10 mouse cellular contexts compared by ENCODE assay signal in genomic region chr11:116440408-116441068, GRCm38 (mm10). TPM values are rescaled to one million over a fixed set of nuclear protein-coding genes. Genes with fewer than 3 reads are reported as not detected.
DNase-seq lines count a peak whose midpoint lies in the region; ATAC-seq and TF ChIP-seq lines count a peak whose summit lies in the region.
"Had no signal": no experiment of that assay in that cellular context is flagged by ENCODE, and none has a peak within 500 bp of the region (broad histone marks: within the 10 kb centered on the region; RNA-seq: fewer than 3 reads in every experiment).

No protein-coding gene starts in this region.

- no peak overlapping the region for H3K4me2 ChIP-seq in kidney, embryonic 14.5 days (replicated peaks; ENCODE audit: low read depth, low read length)
- H3K4me2 ChIP-seq in kidney, embryonic 15.5 days, result no peak overlapping the region

- H3K9ac ChIP-seq in kidney, embryonic 14.5 days (ENCODE audit: low read depth, low read length), result no peak overlapping the region
- no peak overlapping the region for H3K9ac ChIP-seq in MEL (ENCODE audit: control insufficient read depth, low read depth, low read length, poor library complexity, severe bottlenecking)
- H3K9ac ChIP-seq in kidney, embryonic 15.5 days, result no peak overlapping the region

- TF ChIP-seq CTCF in kidney, adult 2 months (conservative IDR thresholded peaks at IDR 0.05; ENCODE audit: insufficient read depth, insufficient read length, low read depth, low read length), result no peak
- no peak for TF ChIP-seq CTCF in MEL (IDR thresholded peaks at IDR 0.05 in 2 of 3, conservative IDR thresholded peaks at IDR 0.05 in 1 of 3; ENCODE audit: control insufficient read depth in 1 of 3, insufficient read depth in 1 of 3, low read depth in 2 of 3, low read length in 3 of 3, poor library complexity in 1 of 3, severe bottlenecking in 1 of 3)

- no peak for TF ChIP-seq RAD21 in MEL (IDR thresholded peaks at IDR 0.05; ENCODE audit: low read depth, low read length)

- no peaks in the 10 kb centered on the region for H3K9me3 ChIP-seq in kidney, embryonic 14.5 days (ENCODE audit: control insufficient read depth, low read length)
- H3K9me3 ChIP-seq in MEL (replicated peaks; ENCODE audit: insufficient read depth, low read length), result no peaks in the 10 kb centered on the region
- no peaks in the 10 kb centered on the region for H3K9me3 ChIP-seq in kidney, embryonic 15.5 days (replicated peaks)

- H3K4me3 ChIP-seq in kidney, adult 2 months (ENCODE audit: insufficient read depth, low read depth, low read length), result no peak overlapping the region
- H3K4me3 ChIP-seq in kidney, embryonic 14.5 days (ENCODE audit: low read length), result no peak overlapping the region
- H3K4me3 ChIP-seq in MEL (ENCODE audit: control insufficient read depth in 1 of 2, insufficient read depth in 1 of 2, low read depth in 2 of 2, low read length in 2 of 2), result no peak overlapping the region
- H3K4me3 ChIP-seq in kidney, embryonic 15.5 days (replicated peaks), result no peak overlapping the region

- WGBS in kidney, adult 2 months, result 47% methylated on average over 7 of the region's 7 CpGs
- 64% methylated on average over 7 of the region's 7 CpGs for WGBS in kidney, embryonic 14.5 days
- WGBS in kidney, embryonic 15.5 days, result 68% methylated on average over 7 of the region's 7 CpGs

- no peaks in the 10 kb centered on the region; the same call in 1 of the 2 replicates for H3K79me2 ChIP-seq in MEL (ENCODE audit: control insufficient read depth, insufficient read depth, low read length, poor library complexity)

- H3K27ac ChIP-seq in kidney, adult 2 months (ENCODE audit: insufficient read depth, low read depth, low read length), result no peak overlapping the region
- no peak overlapping the region for H3K27ac ChIP-seq in kidney, embryonic 14.5 days (ENCODE audit: low read depth, low read length)
- no peak overlapping the region for H3K27ac ChIP-seq in MEL (ENCODE audit: control insufficient read depth, low read depth, low read length)
- H3K27ac ChIP-seq in kidney, embryonic 15.5 days, result peak overlapping the region; percentile 47

- no peak for TF ChIP-seq EP300 in MEL (IDR thresholded peaks at IDR 0.05; ENCODE audit: low read depth in 1 of 2, low read length in 2 of 2)

- H3K36me3 ChIP-seq in kidney, adult 2 months (ENCODE audit: control insufficient read depth, insufficient read depth, low read length), result no peaks in the 10 kb centered on the region; the same call in 1 of the 2 replicates
- H3K36me3 ChIP-seq in kidney, embryonic 14.5 days (ENCODE audit: control insufficient read depth, insufficient read depth, low read length), result peaks cover 29% of the 10 kb centered on the region
- H3K36me3 ChIP-seq in MEL (ENCODE audit: control insufficient read depth in 1 of 2, insufficient read depth in 2 of 2, low read length in 2 of 2), result peaks cover 0 to 19% of the 10 kb centered on the region in 2 experiments; a peak in 3 of 4 replicates
- peaks cover 34% of the 10 kb centered on the region for H3K36me3 ChIP-seq in kidney, embryonic 15.5 days

- DNase-seq in kidney, adult 2 months, result peak; percentile 51
- DNase-seq in MEL (ENCODE audit: low read depth, low spot score), result peak; percentile 53
- DNase-seq in gastrocnemius, postnatal 10 days, result peak; percentile 44
- no peak for DNase-seq in left cerebral cortex, adult 11 months (ENCODE audit: low spot score)
- no peak for DNase-seq in layer of hippocampus, adult 9-11 months
- DNase-seq: cerebellum, adult 11 months had no signal

- no peak for TF ChIP-seq POLR2A in kidney, adult 2 months (IDR thresholded peaks at IDR 0.05; ENCODE audit: low read depth, low read length)
- TF ChIP-seq POLR2A in MEL (IDR thresholded peaks at IDR 0.05; ENCODE audit: control insufficient read depth in 1 of 2, insufficient read depth in 1 of 2, low read depth in 1 of 2, low read length in 2 of 2, poor library complexity in 1 of 2), result no peak

- H3K27me3 ChIP-seq in kidney, adult 2 months (replicated peaks; ENCODE audit: control insufficient read depth, insufficient read depth, low read length), result no peaks in the 10 kb centered on the region
- H3K27me3 ChIP-seq in kidney, embryonic 14.5 days (ENCODE audit: control insufficient read depth, insufficient read depth, low read length), result no peaks in the 10 kb centered on the region
- H3K27me3 ChIP-seq in MEL (ENCODE audit: control insufficient read depth in 1 of 2, insufficient read depth in 2 of 2, low read length in 2 of 2), result no peaks in the 10 kb centered on the region
- no peaks in the 10 kb centered on the region for H3K27me3 ChIP-seq in kidney, embryonic 15.5 days
- H3K27me3 ChIP-seq: Patski had no signal

- ATAC-seq in kidney, embryonic 14.5 days (ENCODE audit: low FRiP score, low TSS enrichment), result no peak
- no peak for ATAC-seq in kidney, embryonic 15.5 days (replicated peaks; ENCODE audit: low FRiP score)
- ATAC-seq: midbrain, embryonic 16.5 days; Patski had no signal

- H3K4me1 ChIP-seq in kidney, adult 2 months (ENCODE audit: control insufficient read depth, insufficient read depth, low read length), result peaks cover 19% of the 10 kb centered on the region
- peaks cover 29% of the 10 kb centered on the region for H3K4me1 ChIP-seq in kidney, embryonic 14.5 days (ENCODE audit: control insufficient read depth, insufficient read depth, low read length)
- H3K4me1 ChIP-seq in MEL (ENCODE audit: control insufficient read depth in 1 of 2, insufficient read depth in 2 of 2, low read length in 2 of 2), result peaks cover 12 to 24% of the 10 kb centered on the region in 2 experiments
- peaks cover 66% of the 10 kb centered on the region for H3K4me1 ChIP-seq in kidney, embryonic 15.5 days

TF ChIP-seq in MEL, 35 proteins besides CTCF, POLR2A, EP300 and RAD21:
- TF ChIP-seq TAL1 (IDR thresholded peaks at IDR 0.05; ENCODE audit: low read length), result no peak
- no peak for TF ChIP-seq ZC3H11A (IDR thresholded peaks at IDR 0.05; ENCODE audit: low read depth, low read length)
- no peak for TF ChIP-seq TCF12 (IDR thresholded peaks at IDR 0.05; ENCODE audit: low read depth, low read length)
- peak; percentile 61; the same call in 1 of the 2 replicates for TF ChIP-seq POLR2AphosphoS2 (IDR thresholded peaks at IDR 0.05; ENCODE audit: low read length)

RNA-seq across cellular contexts. Expression of gene Ubald2, which starts 6.6 kb away (rescaled TPM):
- polyA plus RNA-seq in kidney, adult 2 months (2012; rRNA removed), result 195 and 211 TPM in 2 replicates
- 79.7 and 80.8 TPM in 2 replicates for polyA plus RNA-seq in kidney, embryonic 14.5 days (2014; fragmentation: Nextera tagmentation; extraction: Ambion mirVana)
- total RNA-seq in MEL (2012; rRNA removed), result 56.8 and 66.2 TPM in 2 replicates
- 10 to 100 TPM in 1 of 2 experiments, not detected in 1; 77.7 TPM for polyA plus RNA-seq in MEL (2012; ENCODE audit: insufficient read depth in 1 of 2, insufficient read length in 2 of 2, low read depth in 1 of 2, low replicate concordance in 2 of 2, missing spikeins in 1 of 2)
- 10 to 100 TPM; 48.1 to 54.4 TPM for total RNA-seq in gastrocnemius, postnatal 10 days (2021)
- 45.7 and 58.1 TPM in 2 replicates for polyA plus RNA-seq in kidney, embryonic 15.5 days (2015; fragmentation: Nextera tagmentation; extraction: Ambion mirVana)

RNA-seq across cellular contexts. Expression of gene Qrich2, which starts 25.5 kb away (rescaled TPM):
- 0.08 and 0.24 TPM in 2 replicates for polyA plus RNA-seq in kidney, adult 2 months (2012; rRNA removed)
- 0.34 and 0.39 TPM in 2 replicates for polyA plus RNA-seq in kidney, embryonic 14.5 days (2014; fragmentation: Nextera tagmentation; extraction: Ambion mirVana)
- not detected in 2 replicates for total RNA-seq in MEL (2012; rRNA removed)
- under 1 TPM in 1 of 2 experiments, not detected in 1; 0.11 TPM for polyA plus RNA-seq in MEL (2012; ENCODE audit: insufficient read depth in 1 of 2, insufficient read length in 2 of 2, low read depth in 1 of 2, low replicate concordance in 2 of 2, missing spikeins in 1 of 2)
- total RNA-seq in gastrocnemius, postnatal 10 days (2021), result not detected
- polyA plus RNA-seq in kidney, embryonic 15.5 days (2015; fragmentation: Nextera tagmentation; extraction: Ambion mirVana), result 0.14 and 0.30 TPM in 2 replicates

RNA-seq across cellular contexts. Expression of gene Rnf157, which starts 27.7 kb away (rescaled TPM):
- polyA plus RNA-seq in kidney, adult 2 months (2012; rRNA removed), result 2.5 and 2.9 TPM in 2 replicates
- 9.1 and 14.1 TPM in 2 replicates for polyA plus RNA-seq in kidney, embryonic 14.5 days (2014; fragmentation: Nextera tagmentation; extraction: Ambion mirVana)
- total RNA-seq in MEL (2012; rRNA removed), result 4.6 and 7.5 TPM in 2 replicates
- 10 to 100 TPM in 1 of 2 experiments, not detected in 1; 10.9 TPM for polyA plus RNA-seq in MEL (2012; ENCODE audit: insufficient read depth in 1 of 2, insufficient read length in 2 of 2, low read depth in 1 of 2, low replicate concordance in 2 of 2, missing spikeins in 1 of 2)
- 10 to 100 TPM; 43.1 to 43.3 TPM for total RNA-seq in gastrocnemius, postnatal 10 days (2021)
- 12.4 and 12.5 TPM in 2 replicates for polyA plus RNA-seq in kidney, embryonic 15.5 days (2015; fragmentation: Nextera tagmentation; extraction: Ambion mirVana)

RNA-seq across cellular contexts. Expression of gene Prpsap1, which starts 53.5 kb away (rescaled TPM):
- 87.5 and 91.1 TPM in 2 replicates for polyA plus RNA-seq in kidney, adult 2 months (2012; rRNA removed)
- 160 and 212 TPM in 2 replicates for polyA plus RNA-seq in kidney, embryonic 14.5 days (2014; fragmentation: Nextera tagmentation; extraction: Ambion mirVana)
- total RNA-seq in MEL (2012; rRNA removed), result 142 and 155 TPM in 2 replicates
- polyA plus RNA-seq in MEL (2012; ENCODE audit: insufficient read depth in 1 of 2, insufficient read length in 2 of 2, low read depth in 1 of 2, low replicate concordance in 2 of 2, missing spikeins in 1 of 2), result 100 to 1,000 TPM in 1 of 2 experiments, not detected in 1; 112 TPM
- 10 to 100 TPM; 34.8 to 35.4 TPM for total RNA-seq in gastrocnemius, postnatal 10 days (2021)
- polyA plus RNA-seq in kidney, embryonic 15.5 days (2015; fragmentation: Nextera tagmentation; extraction: Ambion mirVana), result 196 and 208 TPM in 2 replicates

Comparison
In these comparisons a context has a peak if more than half of its experiments do, and no peak if none do; other contexts are left out.
1. DNase-seq: peak in kidney, adult 2 months (single experiment), MEL (single experiment) and gastrocnemius, postnatal 10 days (single experiment); none in left cerebral cortex, adult 11 months (single experiment) and layer of hippocampus, adult 9-11 months (single experiment).